Mouse (Mus musculus): ENCODE results near the gene Per1. TPM values are rescaled to one million over a fixed set of nuclear protein-coding genes. Genes with fewer than 3 reads are reported as not detected.

Gene Per1
- total and polyA plus RNA-seq, 2 experiments from 2014 or later = 15.4 to 28.5 TPM

GRCm38 (mm10) chr11:69059357-69059974 is 35.6 kb upstream of the Per1 start, which contains the start of gene Borcs6:
TSS of gene Borcs6 (plus strand) at chr11:69059717.
- H3K9me3 ChIP-seq (ENCODE audit: low read length) = no peaks in the 10 kb centered on the region
- TF ChIP-seq CTCF (IDR thresholded peaks at IDR 0.05) = no peak
- H3K4me1 ChIP-seq (ENCODE audit: insufficient read depth, low read length) = peaks cover 10% of the 10 kb centered on the region
- H3K4me3 ChIP-seq (ENCODE audit: low read depth, low read length) = peak within 1 kb of the TSS; percentile 90
- H3K27ac ChIP-seq (ENCODE audit: low read depth, low read length) = peak within 1 kb of the TSS; percentile 92
- no peaks in the 10 kb centered on the region for H3K27me3 ChIP-seq (ENCODE audit: insufficient read depth, low read length)
- H3K36me3 ChIP-seq (ENCODE audit: insufficient read depth, low read length) = no peaks in the 10 kb centered on the region
- peak; percentile 95 for ATAC-seq (ENCODE audit: low FRiP score)
- H3K4me2 ChIP-seq (ENCODE audit: low read depth, low read length, poor library complexity, severe bottlenecking) = peak within 1 kb of the TSS; percentile 86
- DNase-seq (ENCODE audit: low spot score) = peak; percentile 99
- under 1% methylated on average over 64 of the region's 64 CpGs for WGBS
- peak within 1 kb of the TSS; percentile 85 for H3K9ac ChIP-seq (replicated peaks; ENCODE audit: low read length, poor library complexity, severe bottlenecking)

- DNase-seq (ENCODE audit: low spot score) = no peak
- peak; percentile 38; the same call in 1 of the 2 replicates for ATAC-seq (ENCODE audit: low FRiP score)
Observed at GRCm38 (mm10) chr11:69059975-69060411, 35.0 kb upstream of the Per1 start.

GRCm38 (mm10) chr11:69060448-69061254 is 34.4 kb upstream of the Per1 start:
- Histone ChIP-seq H3K4me3 (ENCODE audit: low read depth, low read length) (peak overlapping the region; percentile 90), H3K27me3 (ENCODE audit: insufficient read depth, low read length) (no peaks in the 10 kb centered on the region), H3K4me2 (ENCODE audit: low read depth, low read length, poor library complexity, severe bottlenecking) (peak overlapping the region; percentile 86), H3K4me1 (ENCODE audit: insufficient read depth, low read length) (peaks cover 10% of the 10 kb centered on the region), H3K27ac (ENCODE audit: low read depth, low read length) (peak overlapping the region; percentile 92), H3K36me3 (ENCODE audit: insufficient read depth, low read length) (no peaks in the 10 kb centered on the region), H3K9ac (replicated peaks; ENCODE audit: low read length, poor library complexity, severe bottlenecking) (peak overlapping the region; percentile 85), H3K9me3 (ENCODE audit: low read length) (no peaks in the 10 kb centered on the region)
- TF ChIP-seq CTCF (IDR thresholded peaks at IDR 0.05) = no peak
- ATAC-seq (ENCODE audit: low FRiP score) = no peak
- DNase-seq (ENCODE audit: low spot score) = no peak
- WGBS = under 1% methylated on average over 40 of the region's 40 CpGs

More at GRCm38 (mm10) chr11:69059975-69060411, 35.0 kb upstream of the Per1 start:
- no peaks in the 10 kb centered on the region for H3K9me3 ChIP-seq (ENCODE audit: low read length)
- H3K9ac ChIP-seq (replicated peaks; ENCODE audit: low read length, poor library complexity, severe bottlenecking) = peak overlapping the region; percentile 85
- peak overlapping the region; percentile 86 for H3K4me2 ChIP-seq (ENCODE audit: low read depth, low read length, poor library complexity, severe bottlenecking)
- no peaks in the 10 kb centered on the region for H3K36me3 ChIP-seq (ENCODE audit: insufficient read depth, low read length)
- peaks cover 10% of the 10 kb centered on the region for H3K4me1 ChIP-seq (ENCODE audit: insufficient read depth, low read length)
- no peaks in the 10 kb centered on the region for H3K27me3 ChIP-seq (ENCODE audit: insufficient read depth, low read length)
- TF ChIP-seq CTCF (IDR thresholded peaks at IDR 0.05) = no peak
- peak overlapping the region; percentile 92 for H3K27ac ChIP-seq (ENCODE audit: low read depth, low read length)
- peak overlapping the region; percentile 90 for H3K4me3 ChIP-seq (ENCODE audit: low read depth, low read length)
- WGBS = under 1% methylated on average over 48 of the region's 49 CpGs

- no peak for TF ChIP-seq CTCF (IDR thresholded peaks at IDR 0.05)
- Histone ChIP-seq H3K4me1 (ENCODE audit: insufficient read depth, low read length) (peaks cover 10% of the 10 kb centered on the region), H3K27me3 (ENCODE audit: insufficient read depth, low read length) (no peaks in the 10 kb centered on the region)
Observed at GRCm38 (mm10) chr11:69061255-69061912, 33.6 kb upstream of the Per1 start.

GRCm38 (mm10) chr11:69062194-69062760 is 32.7 kb upstream of the Per1 start:
- peak overlapping the region; percentile 64; the same call in 1 of the 2 replicates for H3K27ac ChIP-seq (ENCODE audit: low read depth, low read length)
- DNase-seq (ENCODE audit: low spot score) (peak; percentile 76), ATAC-seq (ENCODE audit: low FRiP score) (no peak)
- no peaks in the 10 kb centered on the region for H3K36me3 ChIP-seq (ENCODE audit: insufficient read depth, low read length)
- H3K4me3 ChIP-seq (ENCODE audit: low read depth, low read length) = peak overlapping the region; percentile 90
- H3K27me3 ChIP-seq (ENCODE audit: insufficient read depth, low read length) = no peaks in the 10 kb centered on the region
- H3K4me1 ChIP-seq (ENCODE audit: insufficient read depth, low read length) = peaks cover 13% of the 10 kb centered on the region
- peak overlapping the region; percentile 86 for H3K4me2 ChIP-seq (ENCODE audit: low read depth, low read length, poor library complexity, severe bottlenecking)
- H3K9ac ChIP-seq (replicated peaks; ENCODE audit: low read length, poor library complexity, severe bottlenecking) = no peak overlapping the region
- under 1% methylated on average over 17 of the region's 17 CpGs for WGBS
- H3K9me3 ChIP-seq (ENCODE audit: low read length) = no peaks in the 10 kb centered on the region
- no peak for TF ChIP-seq CTCF (IDR thresholded peaks at IDR 0.05)

More at GRCm38 (mm10) chr11:69061255-69061912, 33.6 kb upstream of the Per1 start:
- 8% methylated on average over 17 of the region's 17 CpGs for WGBS
- H3K27ac ChIP-seq (ENCODE audit: low read depth, low read length) = peak overlapping the region; percentile 92; the same call in 1 of the 2 replicates
- ATAC-seq (ENCODE audit: low FRiP score) (no peak), DNase-seq (ENCODE audit: low spot score) (no peak)
- H3K9ac ChIP-seq (replicated peaks; ENCODE audit: low read length, poor library complexity, severe bottlenecking) = peak overlapping the region; percentile 85
- peak overlapping the region; percentile 90 for H3K4me3 ChIP-seq (ENCODE audit: low read depth, low read length)
- no peaks in the 10 kb centered on the region for H3K9me3 ChIP-seq (ENCODE audit: low read length)
- H3K36me3 ChIP-seq (ENCODE audit: insufficient read depth, low read length) = no peaks in the 10 kb centered on the region
- H3K4me2 ChIP-seq (ENCODE audit: low read depth, low read length, poor library complexity, severe bottlenecking) = peak overlapping the region; percentile 86
